Mouse (Mus musculus) neural tube, embryonic 14.5 days (tissue): Measurements from ENCODE around the gene Faim. TPM values are rescaled to one million over a fixed set of nuclear protein-coding genes. Genes with fewer than 3 reads are reported as not detected.

ENCODE experiments used
- ATAC-seq: fragments of 200-750 bp; cut with Nextera tagmentation; 2 replicates; pipeline ENCODE4 v1.8.0; 2017; ENCODE audit warnings: low read depth, mild to moderate bottlenecking, moderate TSS enrichment, moderate library complexity
- H3K27ac ChIP-seq: fragments of 300-500 bp; sonication (generic); 2 replicates; pipeline ENCODE4 v1.5.1; 2014; ENCODE audit warnings: low read depth, mild to moderate bottlenecking, control low read depth, low read length, moderate library complexity, mixed read lengths
- H3K27me3 ChIP-seq: fragments of 300-500 bp; sonication (generic); 2 replicates; pipeline ENCODE4 v1.6.1; 2014; ENCODE audit warnings: low read length; ENCODE audit not compliant: control insufficient read depth, insufficient read depth
- H3K36me3 ChIP-seq: fragments of 300-500 bp; sonication (generic); 2 replicates; pipeline ENCODE4 v1.6.1; 2014; ENCODE audit warnings: low read length, mixed read lengths; ENCODE audit not compliant: control insufficient read depth, insufficient read depth
- H3K4me1 ChIP-seq: fragments of 300-500 bp; sonication (generic); 2 replicates; pipeline ENCODE4 v1.6.1; 2014; ENCODE audit warnings: low read length; ENCODE audit not compliant: control insufficient read depth, insufficient read depth
- H3K4me2 ChIP-seq: fragments of 300-500 bp; sonication (generic); 2 replicates; pipeline ENCODE4 v1.6.1; 2014; ENCODE audit warnings: mild to moderate bottlenecking, low read depth, low read length, control low read depth
- H3K4me3 ChIP-seq: fragments of 300-500 bp; sonication (generic); 2 replicates; pipeline ENCODE4 v1.5.1; 2014; ENCODE audit warnings: low read depth, low read length, control low read depth, mixed read lengths
- H3K9ac ChIP-seq: fragments of 300-500 bp; sonication (generic); replicated peaks from 2 replicates; pipeline ENCODE4 v1.6.1; 2014; ENCODE audit warnings: low read depth, mild to moderate bottlenecking, control low read depth, low read length, mixed read lengths
- H3K9me3 ChIP-seq: fragments of 300-500 bp; sonication (generic); 2 replicates; pipeline ENCODE4 v1.6.1; 2016; ENCODE audit warnings: low read length; ENCODE audit not compliant: control insufficient read depth
- WGBS: fragments of 180-500 bp; shearing (Covaris S2); extraction: QIAGEN DNeasy Blood & Tissue Kit; methylation state at CpG from one replicate; pipeline ENCODE4 v1.1.7; 2014; 5-methylcytosine and 5-hydroxymethylcytosine counted together
- polyA plus RNA-seq: library from polyadenylated mRNA; unstranded; fragments of >200 nt; fragmentation: Nextera tagmentation; extraction: Ambion mirVana; gene quantifications from 2 replicates; pipeline ENCODE4 v1.2.1, GENCODE M21; 2014

Faim gene
- polyA plus RNA-seq, 1 experiment from 2014 or later, result 119 TPM

DNA sequence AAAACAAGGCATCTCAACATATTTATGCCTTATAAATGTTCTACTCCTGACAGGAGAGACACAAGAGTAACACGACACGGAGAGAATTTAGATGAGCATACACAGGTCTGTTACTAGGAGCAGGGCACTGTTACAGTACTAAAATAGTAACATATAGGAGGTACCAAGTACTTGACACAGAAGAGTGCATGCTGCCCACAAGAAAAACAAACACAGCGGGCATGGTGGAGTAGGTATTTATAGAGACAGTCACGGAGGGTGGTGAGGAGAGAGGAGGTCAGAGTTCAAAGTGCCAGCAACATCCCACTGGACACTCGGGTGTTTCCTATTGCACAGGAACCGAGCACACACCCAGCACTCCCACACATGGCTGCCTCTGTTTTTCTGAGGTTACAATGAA lies 63.6 kb downstream of the Faim start:
- Histone ChIP-seq H3K4me1 (no peaks in the 10 kb centered on the region), H3K9me3 (no peaks in the 10 kb centered on the region), H3K27ac (no peak overlapping the region), H3K36me3 (peaks cover 2% of the 10 kb centered on the region), H3K4me2 (no peak overlapping the region), H3K9ac (no peak overlapping the region), H3K27me3 (no peaks in the 10 kb centered on the region), H3K4me3 (no peak overlapping the region)
- no peak for ATAC-seq
- WGBS, result 79% methylated on average over 6 of the region's 6 CpGs

Other genes starting within 250 kb of the Faim start
- gene Prr23a1, start 143.9 kb upstream of the Faim start, polyA plus RNA-seq, result not detected in 2 replicates
- not detected in 2 replicates for gene Prr23a2, start 129.9 kb upstream of the Faim start, polyA plus RNA-seq
- gene Prr23a3, start 121.6 kb upstream of the Faim start, polyA plus RNA-seq, result 0.14 TPM in 1 of 2 replicates, not detected in the other
- gene 7420426K07Rik, start 83.3 kb upstream of the Faim start, polyA plus RNA-seq, result not detected in 2 replicates
- gene Foxl2, start 31.1 kb upstream of the Faim start, polyA plus RNA-seq, result 0.32 and 0.72 TPM in 2 replicates
- not detected in 2 replicates for gene Gm1123, start 49.3 kb downstream of the Faim start, polyA plus RNA-seq
- 2.6 and 6.7 TPM in 2 replicates for gene Pik3cb, start 154.2 kb downstream of the Faim start, polyA plus RNA-seq